Mouse (Mus musculus) liver, postnatal 0 days (tissue): Measurements from ENCODE around the gene Oas1g.

Experiments used
- CTCF ChIP-seq: sonication (generic); IDR thresholded peaks from 2 replicates; pipeline ENCODE4 v1.5.1; 2016; ENCODE audit warnings: antibody characterized with exemption, low read depth
- EP300 ChIP-seq: IDR thresholded peaks from 2 replicates; pipeline ENCODE4 v1.6.1; 2016; ENCODE audit warnings: antibody characterized with exemption, low read depth, mild to moderate bottlenecking

DNA sequence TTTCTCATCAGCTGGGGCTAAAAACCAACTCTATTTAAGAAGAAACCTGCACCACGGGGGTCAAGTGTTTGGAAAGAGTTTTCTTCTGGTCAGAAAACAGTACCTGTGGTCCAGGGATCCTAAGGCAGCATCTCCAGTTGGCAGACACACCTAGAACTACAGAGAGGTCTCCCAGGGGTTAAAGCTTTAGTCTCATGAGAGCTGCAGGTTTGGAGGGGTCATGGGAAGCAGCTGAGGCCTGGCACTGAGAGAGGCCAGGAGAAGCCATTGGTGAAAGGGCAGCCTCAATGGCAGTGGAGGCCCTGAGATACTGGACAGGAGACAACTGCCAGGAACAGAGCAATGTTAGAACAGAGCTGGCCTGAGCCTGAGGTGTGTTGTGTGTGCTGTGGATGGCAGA lies 13.3 kb upstream of the Oas1g start:
- TF ChIP-seq CTCF = no peak
- TF ChIP-seq EP300 = no peak
